Mouse (Mus musculus) brain, embryonic 14.5 days (tissue): ENCODE measurements around the gene Cep44. TPM values are rescaled to one million over a fixed set of nuclear protein-coding genes. Genes with fewer than 3 reads are reported as not detected.

Experiments used
- DNase-seq: peaks from one replicate; pipeline ENCODE4 v3.0.0-alpha.2; 2011; ENCODE audit warnings: low read depth
- CTCF ChIP-seq: fragments of 200-500 bp; IDR thresholded peaks from 2 replicates; pipeline ENCODE4 v1.5.1; 2012; ENCODE audit warnings: inconsistent platforms, mild to moderate bottlenecking, moderate library complexity, borderline replicate concordance; ENCODE audit not compliant: insufficient read depth, insufficient read length; ENCODE audit errors: extremely low read depth
- POLR2A ChIP-seq: fragments of 200-500 bp; IDR thresholded peaks from 2 replicates; pipeline ENCODE4 v1.6.1; 2012; ENCODE audit warnings: mild to moderate bottlenecking, inconsistent platforms, borderline replicate concordance; ENCODE audit not compliant: poor library complexity, insufficient read depth, insufficient read length, severe bottlenecking; ENCODE audit errors: extremely low read depth
- polyA plus RNA-seq: library from polyadenylated mRNA; depleted of rRNA; stranded (reverse); fragments of >200 nt; gene quantifications from 2 replicates; pipeline ENCODE4 v1.2.3, GENCODE M21; 2012; rRNA removed

Gene Cep44
- polyA plus RNA-seq, 1 experiment, result 27.3 TPM

GRCm38 (mm10) chr8:56547866-56548265 lies 3.0 kb downstream of the Cep44 start:
- TF ChIP-seq CTCF (no peak), POLR2A (no peak)
- DNase-seq, result no peak

GRCm38 (mm10) chr8:56540706-56541105 lies 10.1 kb downstream of the Cep44 start:
- no peak for DNase-seq
- no peak for TF ChIP-seq POLR2A
- TF ChIP-seq CTCF, result no peak

- peak; percentile 75 for DNase-seq
- TF ChIP-seq POLR2A (no peak), CTCF (peak; percentile 85; the same call in 1 of the 2 replicates)
Measured at GRCm38 (mm10) chr8:56530359-56530758, 20.5 kb downstream of the Cep44 start.

- no peak for TF ChIP-seq CTCF
- no peak for TF ChIP-seq POLR2A
- DNase-seq, result no peak
Measured at GRCm38 (mm10) chr8:56528869-56529268, 22.0 kb downstream of the Cep44 start.

GRCm38 (mm10) chr8:56521051-56521450 lies 29.8 kb downstream of the Cep44 start:
- DNase-seq, result no peak
- TF ChIP-seq POLR2A, result no peak
- TF ChIP-seq CTCF, result no peak

DNA sequence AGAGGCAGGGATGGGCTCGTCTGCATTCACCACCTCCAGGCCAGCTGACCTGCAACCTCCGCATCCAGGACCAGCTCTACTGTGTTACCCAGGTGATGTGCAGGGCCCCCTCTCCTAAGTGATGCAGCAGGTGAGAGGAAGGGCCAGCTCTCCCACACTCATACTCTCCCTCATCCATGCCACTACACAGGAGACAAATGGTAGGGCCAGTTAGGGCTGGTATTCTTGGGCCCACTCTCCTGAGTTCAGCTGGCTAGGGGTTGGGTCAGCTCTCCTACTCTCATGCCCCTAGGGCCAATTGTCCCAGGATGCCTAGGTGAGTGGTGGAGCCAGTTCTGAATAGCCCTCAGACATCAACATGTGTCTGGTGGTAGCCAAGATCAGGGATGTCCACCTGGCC lies 30.6 kb downstream of the Cep44 start:
- no peak for DNase-seq
- no peak for TF ChIP-seq CTCF
- TF ChIP-seq POLR2A, result no peak

DNA sequence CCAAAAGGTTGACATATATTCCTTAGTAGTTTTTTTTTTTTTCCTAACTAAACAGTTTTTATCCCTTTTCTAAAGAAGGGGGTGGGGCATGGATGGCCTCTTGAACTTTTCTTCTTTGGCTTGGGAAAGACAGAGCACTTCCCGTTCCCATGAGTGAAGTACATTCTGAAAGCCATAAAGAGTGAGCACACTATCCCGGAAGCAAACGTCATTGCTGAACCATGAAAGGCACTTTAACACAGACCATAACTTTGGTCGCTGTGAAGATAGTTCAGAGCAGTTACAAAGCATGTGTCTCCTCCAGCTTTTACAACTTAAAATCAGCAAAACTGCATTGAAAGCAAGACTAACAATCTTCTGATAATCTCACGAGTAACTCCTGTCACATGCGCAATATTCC lies 32.0 kb downstream of the Cep44 start:
- no peak for DNase-seq
- TF ChIP-seq POLR2A, result no peak
- no peak for TF ChIP-seq CTCF

GRCm38 (mm10) chr8:56508952-56509479 lies 41.8 kb downstream of the Cep44 start:
- no peak for DNase-seq
- TF ChIP-seq CTCF (no peak), POLR2A (no peak)

DNA sequence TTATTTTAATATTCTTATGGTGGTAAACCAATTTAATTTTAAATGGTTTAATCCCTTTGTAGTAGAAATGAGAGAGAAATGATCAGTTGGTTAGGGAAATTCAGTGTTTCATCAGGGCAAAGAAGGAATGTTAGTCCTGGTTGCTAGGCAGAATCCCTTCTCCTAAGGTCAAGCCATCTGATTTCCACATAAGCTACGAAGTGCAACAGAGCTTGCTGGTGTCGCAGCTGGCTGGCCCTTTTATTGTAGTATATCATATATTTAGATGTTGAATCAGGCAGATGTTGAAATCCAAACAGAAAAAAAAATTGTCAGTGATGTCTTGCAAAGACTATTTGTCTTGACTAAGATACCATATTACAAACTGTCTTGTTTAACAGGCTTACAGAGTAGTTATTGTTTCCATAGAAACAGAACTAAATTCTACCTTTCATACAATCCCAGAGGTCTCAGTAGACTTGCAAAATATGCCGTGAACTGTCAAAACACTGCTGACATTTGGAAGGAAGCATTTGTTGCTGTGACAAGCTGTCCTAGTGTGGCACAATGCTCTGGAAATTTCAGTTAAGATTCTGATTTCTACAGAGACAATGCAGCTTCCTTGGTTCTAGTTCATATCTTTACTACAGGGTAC lies 42.4 kb downstream of the Cep44 start:
- DNase-seq, result peak; percentile 59
- TF ChIP-seq CTCF, result no peak
- no peak for TF ChIP-seq POLR2A

DNA sequence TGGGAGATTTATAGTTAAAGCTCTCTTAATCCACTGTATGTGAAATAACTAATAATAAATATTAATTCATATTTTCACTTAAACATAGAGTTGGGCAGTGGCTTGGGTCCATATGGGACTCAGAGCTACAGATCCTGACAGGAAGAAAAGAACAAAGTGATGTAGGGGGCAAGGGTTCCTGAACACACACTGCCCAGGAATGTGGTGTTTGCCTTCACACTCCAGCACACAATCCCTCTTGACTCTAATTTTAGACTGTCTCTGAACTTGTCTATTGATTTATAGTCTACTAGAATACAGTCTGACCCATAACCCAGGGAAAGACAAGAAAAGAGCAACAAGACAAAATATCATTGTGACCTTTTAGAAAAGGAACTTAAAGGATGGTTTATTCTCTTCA lies 48.9 kb downstream of the Cep44 start:
- no peak for DNase-seq
- TF ChIP-seq POLR2A (no peak), CTCF (no peak)

- DNase-seq, result peak; percentile 65
- TF ChIP-seq POLR2A (no peak), CTCF (no peak)
Measured at GRCm38 (mm10) chr8:56489496-56489895, 61.4 kb downstream of the Cep44 start.

DNA sequence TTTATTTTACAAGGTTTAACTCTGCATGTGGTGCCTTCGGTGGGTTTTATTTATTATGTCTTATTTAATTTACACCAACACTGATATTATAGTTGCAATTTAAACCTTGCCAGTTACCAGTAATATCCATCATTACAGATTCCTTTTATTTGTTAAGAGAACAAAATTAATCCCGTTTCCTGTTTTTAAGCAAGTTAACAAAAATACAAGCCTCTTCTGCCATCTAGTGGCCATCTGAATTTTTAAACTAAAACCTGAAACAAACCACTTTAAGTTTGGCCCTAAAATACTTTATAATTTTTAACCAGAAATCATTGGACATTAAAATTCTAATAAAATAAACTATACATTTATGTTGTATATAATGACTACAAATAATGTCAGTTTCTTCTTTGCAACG lies 64.8 kb downstream of the Cep44 start:
- peak; percentile 72 for DNase-seq
- TF ChIP-seq CTCF, result no peak
- TF ChIP-seq POLR2A, result no peak

Other genes starting within 250 kb of the Cep44 start
- gene Fbxo8, start within 50 bp of the Cep44 start, polyA plus RNA-seq, result 25.6 and 26.7 TPM in 2 replicates